Mouse (Mus musculus): ENCODE data around the gene Elmsan1.

GRCm38 (mm10) chr12:84220515-84220914 lies 1.8 kb upstream of the Elmsan1 start:
- TF ChIP-seq CTCF (IDR thresholded peaks at IDR 0.05; ENCODE audit: low read depth, low read length) (no peak), POLR2A (IDR thresholded peaks at IDR 0.05; ENCODE audit: insufficient read depth, low read length) (no peak), EP300 (IDR thresholded peaks at IDR 0.05; ENCODE audit: insufficient read depth, low read depth, low read length) (no peak)

Data from ES-Bruce4 (cell line).